Mouse (Mus musculus): ENCODE data around the gene Adam12. TPM values are rescaled to one million over a fixed set of nuclear protein-coding genes. Genes with fewer than 3 reads are reported as not detected.

Gene Adam12
- total RNA-seq, 2 experiments from 2014 or later = 3.5 to 4.9 TPM

- TF ChIP-seq CTCF (IDR thresholded peaks at IDR 0.05) = peak; percentile 98
- intact Hi-C loops (cut with DNase I) = loop anchor here (1.0 to 5.0 kb wide), 5 partner anchors 125 to 416 kb away; no protein-coding TSS in a partner anchor
- Histone ChIP-seq H3K4me3 (peak overlapping the region; percentile 63), H3K27ac (no peak overlapping the region)
- DNase-seq (ENCODE audit: extremely low spot score in 1 of 2, low spot score in 2 of 2) = peak; percentile 82 to 89
Measured at GRCm38 (mm10) chr7:134223444-134224161, 8.3 kb downstream of the Adam12 start.

DNA sequence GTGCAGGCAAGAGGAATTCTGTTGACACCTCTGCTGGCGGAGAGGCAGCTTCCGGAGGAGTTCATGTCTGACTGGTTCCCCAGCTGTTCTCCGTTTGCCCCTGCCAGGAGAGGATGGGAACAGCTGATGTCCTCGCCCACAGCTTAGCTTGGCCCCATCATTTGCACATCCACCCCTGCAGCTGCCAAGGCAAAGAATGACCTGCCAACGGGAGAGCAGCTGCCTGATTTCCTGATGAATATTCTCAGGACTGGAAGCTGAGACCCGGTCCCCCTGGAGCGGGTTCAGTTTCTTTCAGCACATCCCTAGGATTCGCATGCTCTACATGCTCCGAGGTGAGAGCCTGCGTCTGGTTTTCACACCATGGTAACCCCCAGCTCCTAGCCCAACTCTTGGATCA lies 24.0 kb downstream of the Adam12 start:
- TF ChIP-seq CTCF (IDR thresholded peaks at IDR 0.05) = no peak
- H3K4me3 ChIP-seq = no peak overlapping the region
- DNase-seq (ENCODE audit: extremely low spot score in 1 of 2, low spot score in 2 of 2) = peak; percentile 41 to 43
- intact Hi-C loops (cut with DNase I) = loop anchor here (5.0 kb wide), 1 partner anchor 86 kb away; no protein-coding TSS in a partner anchor
- H3K27ac ChIP-seq = no peak overlapping the region

- H3K27ac ChIP-seq = no peak overlapping the region
- no peak for DNase-seq (ENCODE audit: extremely low spot score in 1 of 2, low spot score in 2 of 2)
- intact Hi-C loops (cut with DNase I) = no loop called here
- no peak overlapping the region for H3K4me3 ChIP-seq
- no peak for TF ChIP-seq CTCF (IDR thresholded peaks at IDR 0.05)
Measured at GRCm38 (mm10) chr7:134193089-134193488, 38.9 kb downstream of the Adam12 start.

- H3K4me3 ChIP-seq = no peak overlapping the region
- no peak for TF ChIP-seq CTCF (IDR thresholded peaks at IDR 0.05)
- intact Hi-C loops (cut with DNase I) = no loop called here
- H3K27ac ChIP-seq = no peak overlapping the region
- DNase-seq (ENCODE audit: extremely low spot score in 1 of 2, low spot score in 2 of 2) = no peak
Measured at GRCm38 (mm10) chr7:134190101-134190500, 41.8 kb downstream of the Adam12 start.

DNA sequence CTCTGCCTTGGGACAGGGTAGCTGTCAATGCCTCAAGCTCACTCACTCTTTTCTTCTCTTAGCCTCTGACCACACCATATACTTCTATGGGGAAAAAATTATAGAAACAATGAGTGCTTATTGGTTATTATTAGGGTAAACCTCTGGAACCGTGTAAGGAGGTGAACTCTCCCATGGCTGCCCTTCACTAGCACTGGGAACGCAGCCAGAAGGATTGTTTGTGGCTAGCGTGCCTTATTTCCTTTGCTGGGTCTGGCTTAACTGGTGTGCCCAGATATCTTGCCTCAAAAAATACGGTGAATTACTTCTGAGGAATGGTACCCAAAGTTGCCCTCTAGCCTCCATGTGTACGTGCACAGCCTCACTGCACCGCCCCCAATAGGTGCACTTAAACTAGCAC lies 43.4 kb downstream of the Adam12 start:
- intact Hi-C loops (cut with DNase I) = no loop called here
- Histone ChIP-seq H3K27ac (no peak overlapping the region), H3K4me3 (no peak overlapping the region)
- no peak for TF ChIP-seq CTCF (IDR thresholded peaks at IDR 0.05)
- DNase-seq (ENCODE audit: extremely low spot score in 1 of 2, low spot score in 2 of 2) = no peak

GRCm38 (mm10) chr7:134187946-134188345 lies 44.0 kb downstream of the Adam12 start:
- no peak overlapping the region for H3K4me3 ChIP-seq
- no peak overlapping the region for H3K27ac ChIP-seq
- DNase-seq (ENCODE audit: extremely low spot score in 1 of 2, low spot score in 2 of 2) = no peak
- TF ChIP-seq CTCF (IDR thresholded peaks at IDR 0.05) = no peak
- intact Hi-C loops (cut with DNase I) = no loop called here

GRCm38 (mm10) chr7:134186497-134186896 lies 45.4 kb downstream of the Adam12 start:
- TF ChIP-seq CTCF (IDR thresholded peaks at IDR 0.05) = no peak
- Histone ChIP-seq H3K4me3 (no peak overlapping the region), H3K27ac (no peak overlapping the region)
- intact Hi-C loops (cut with DNase I) = no loop called here
- no peak for DNase-seq (ENCODE audit: extremely low spot score in 1 of 2, low spot score in 2 of 2)

- H3K4me3 ChIP-seq = no peak overlapping the region
- no peak overlapping the region for H3K27ac ChIP-seq
- intact Hi-C loops (cut with DNase I) = no loop called here
- DNase-seq (ENCODE audit: extremely low spot score in 1 of 2, low spot score in 2 of 2) = no peak
- no peak for TF ChIP-seq CTCF (IDR thresholded peaks at IDR 0.05)
Measured at GRCm38 (mm10) chr7:134185751-134186150, 46.2 kb downstream of the Adam12 start.

- Histone ChIP-seq H3K27ac (no peak overlapping the region), H3K4me3 (no peak overlapping the region)
- no peak for DNase-seq (ENCODE audit: extremely low spot score in 1 of 2, low spot score in 2 of 2)
- TF ChIP-seq CTCF (IDR thresholded peaks at IDR 0.05) = no peak
- intact Hi-C loops (cut with DNase I) = no loop called here
Measured at GRCm38 (mm10) chr7:134181717-134182116, 50.2 kb downstream of the Adam12 start.

DNA sequence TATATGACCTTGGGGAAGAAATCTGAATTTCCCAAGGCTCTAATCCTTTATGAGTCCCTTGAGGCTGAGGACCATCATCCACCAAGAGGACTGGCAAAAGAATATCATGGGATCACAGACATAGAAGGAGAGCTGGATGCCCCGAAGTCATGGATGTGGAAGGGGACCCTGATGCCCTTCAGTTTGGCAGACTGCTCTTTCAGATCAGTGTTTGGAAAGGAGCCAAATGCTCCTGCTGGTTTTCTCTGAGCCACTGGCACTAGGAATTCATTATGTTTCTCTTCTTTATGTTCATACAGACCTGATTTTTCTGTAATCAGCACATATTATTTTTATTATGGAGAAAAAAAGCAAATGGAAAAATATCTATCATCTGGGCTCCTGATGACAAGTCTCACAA lies 50.9 kb downstream of the Adam12 start:
- H3K27ac ChIP-seq = no peak overlapping the region

GRCm38 (mm10) chr7:134177051-134177450 lies 54.9 kb downstream of the Adam12 start:
- Histone ChIP-seq H3K27ac (no peak overlapping the region), H3K4me3 (no peak overlapping the region)
- DNase-seq (ENCODE audit: extremely low spot score in 1 of 2, low spot score in 2 of 2) = no peak
- TF ChIP-seq CTCF (IDR thresholded peaks at IDR 0.05) = no peak
- intact Hi-C loops (cut with DNase I) = no loop called here

More for the DNA sequence above, 50.9 kb downstream of the Adam12 start:
- no peak for DNase-seq (ENCODE audit: extremely low spot score in 1 of 2, low spot score in 2 of 2)
- no peak overlapping the region for H3K4me3 ChIP-seq
- intact Hi-C loops (cut with DNase I) = no loop called here
- no peak for TF ChIP-seq CTCF (IDR thresholded peaks at IDR 0.05)

- H3K4me3 ChIP-seq = no peak overlapping the region
- no peak overlapping the region for H3K27ac ChIP-seq
- intact Hi-C loops (cut with DNase I) = no loop called here
- DNase-seq (ENCODE audit: extremely low spot score in 1 of 2, low spot score in 2 of 2) = no peak
- no peak for TF ChIP-seq CTCF (IDR thresholded peaks at IDR 0.05)
Measured at GRCm38 (mm10) chr7:134175201-134175600, 56.7 kb downstream of the Adam12 start.

Measured in left cerebral cortex, adult 2 months (tissue).